Mouse (Mus musculus): ENCODE data around the gene D630003M21Rik. TPM values are rescaled to one million over a fixed set of nuclear protein-coding genes. Genes with fewer than 3 reads are reported as not detected.

D630003M21Rik gene
- total and polyA plus RNA-seq, 3 experiments: under 0.01 TPM; not detected in 2

GRCm38 (mm10) chr2:158210958-158211357, 18.1 kb downstream of the D630003M21Rik start:
- no peaks in the 10 kb centered on the region for H3K4me1 ChIP-seq (ENCODE audit: insufficient read depth, low read depth, low read length)
- no peaks in the 10 kb centered on the region for H3K9me3 ChIP-seq (replicated peaks)
- no peak overlapping the region for H3K4me3 ChIP-seq (ENCODE audit: low read depth, low read length)
- H3K27me3 ChIP-seq (ENCODE audit: insufficient read depth, low read length): peaks cover 28% of the 10 kb centered on the region
- no peaks in the 10 kb centered on the region for H3K36me3 ChIP-seq (replicated peaks)
- no peak for DNase-seq (ENCODE audit: low spot score)
- ATAC-seq (ENCODE audit: extremely low read depth, insufficient number of reproducible peaks, low FRiP score, poor library complexity, severe bottlenecking): no peak
- no peak for TF ChIP-seq TAL1 (conservative IDR thresholded peaks at IDR 0.05; ENCODE audit: low read depth, low read length)
- no peak for TF ChIP-seq GATA1 (IDR thresholded peaks at IDR 0.05; ENCODE audit: borderline replicate concordance, low read length)
- TF ChIP-seq GATA2 (IDR thresholded peaks at IDR 0.05; ENCODE audit: borderline replicate concordance, low read depth, low read length): no peak
- no peak for TF ChIP-seq CTCF (IDR thresholded peaks at IDR 0.05; ENCODE audit: low read depth, low read length)
- no peak for TF ChIP-seq POLR2AphosphoS5 (IDR thresholded peaks at IDR 0.05; ENCODE audit: insufficient replicate concordance, low read depth, low read length)

DNA sequence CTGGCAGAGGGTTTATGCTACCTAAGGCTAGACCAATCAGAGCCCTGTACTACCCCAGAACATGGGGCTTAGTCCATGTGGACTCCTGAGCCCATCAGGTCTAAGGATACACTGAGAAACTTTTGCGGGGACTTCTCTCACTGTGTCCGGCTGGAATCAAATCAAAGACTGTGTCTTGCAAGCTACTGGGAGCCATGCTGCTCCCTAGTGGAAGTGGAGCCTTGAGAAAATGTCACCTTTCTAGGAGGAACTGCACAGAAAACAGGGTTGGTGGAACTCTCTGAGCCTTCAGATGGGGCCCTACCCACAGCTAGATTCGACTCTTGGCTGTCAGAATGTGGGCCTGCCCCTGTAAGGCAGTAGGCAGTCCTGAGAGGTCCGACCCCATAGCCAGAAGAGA, 18.5 kb downstream of the D630003M21Rik start:
- no peak for DNase-seq (ENCODE audit: low spot score)
- Histone ChIP-seq H3K36me3 (replicated peaks) (no peaks in the 10 kb centered on the region), H3K9me3 (replicated peaks) (no peaks in the 10 kb centered on the region), H3K4me3 (ENCODE audit: low read depth, low read length) (no peak overlapping the region), H3K4me1 (ENCODE audit: insufficient read depth, low read depth, low read length) (no peaks in the 10 kb centered on the region), H3K27me3 (ENCODE audit: insufficient read depth, low read length) (peaks cover 28% of the 10 kb centered on the region)
- TF ChIP-seq CTCF (IDR thresholded peaks at IDR 0.05; ENCODE audit: low read depth, low read length) (peak; percentile 44; the same call in 1 of the 2 replicates), POLR2AphosphoS5 (IDR thresholded peaks at IDR 0.05; ENCODE audit: insufficient replicate concordance, low read depth, low read length) (no peak)
- ATAC-seq (ENCODE audit: extremely low read depth, insufficient number of reproducible peaks, low FRiP score, poor library complexity, severe bottlenecking): no peak

DNA sequence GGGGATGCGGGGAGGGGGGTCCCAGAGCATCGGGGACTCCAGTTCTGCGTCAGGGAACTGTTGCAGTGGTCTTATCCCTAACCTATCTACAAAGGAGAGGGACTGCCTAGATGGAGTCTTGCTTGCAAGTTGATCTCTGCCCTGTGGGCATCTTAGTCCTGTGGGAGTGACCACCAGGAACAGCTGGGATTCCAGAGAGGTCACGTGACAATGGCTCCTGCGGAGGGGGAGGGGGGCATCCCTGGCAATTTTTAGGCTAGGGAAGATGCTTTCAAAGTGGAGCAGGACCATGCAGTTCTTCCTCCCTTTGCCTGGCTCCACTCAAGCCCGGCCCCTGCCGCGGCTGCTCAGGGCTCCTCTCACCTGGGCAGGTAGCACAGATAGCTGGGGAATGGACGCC, 19.2 kb downstream of the D630003M21Rik start:
- ATAC-seq (ENCODE audit: extremely low read depth, insufficient number of reproducible peaks, low FRiP score, poor library complexity, severe bottlenecking): no peak
- no peak for TF ChIP-seq POLR2AphosphoS5 (IDR thresholded peaks at IDR 0.05; ENCODE audit: insufficient replicate concordance, low read depth, low read length)
- no peaks in the 10 kb centered on the region for H3K36me3 ChIP-seq (replicated peaks)
- peaks cover 28% of the 10 kb centered on the region for H3K27me3 ChIP-seq (ENCODE audit: insufficient read depth, low read length)
- H3K4me3 ChIP-seq (ENCODE audit: low read depth, low read length): no peak overlapping the region
- no peak for DNase-seq (ENCODE audit: low spot score)
- H3K4me1 ChIP-seq (ENCODE audit: insufficient read depth, low read depth, low read length): no peaks in the 10 kb centered on the region
- H3K9me3 ChIP-seq (replicated peaks): no peaks in the 10 kb centered on the region

GRCm38 (mm10) chr2:158207848-158208247, 21.2 kb downstream of the D630003M21Rik start:
- Histone ChIP-seq H3K9me3 (replicated peaks) (no peaks in the 10 kb centered on the region), H3K36me3 (replicated peaks) (no peaks in the 10 kb centered on the region), H3K4me1 (ENCODE audit: insufficient read depth, low read depth, low read length) (no peaks in the 10 kb centered on the region), H3K27me3 (ENCODE audit: insufficient read depth, low read length) (peaks cover 18% of the 10 kb centered on the region), H3K4me3 (ENCODE audit: low read depth, low read length) (no peak overlapping the region)
- TF ChIP-seq CTCF (IDR thresholded peaks at IDR 0.05; ENCODE audit: low read depth, low read length) (peak; percentile 57), GATA2 (IDR thresholded peaks at IDR 0.05; ENCODE audit: borderline replicate concordance, low read depth, low read length) (no peak), GATA1 (IDR thresholded peaks at IDR 0.05; ENCODE audit: borderline replicate concordance, low read length) (no peak)
- no peak for DNase-seq (ENCODE audit: low spot score)
- ATAC-seq (ENCODE audit: extremely low read depth, insufficient number of reproducible peaks, low FRiP score, poor library complexity, severe bottlenecking): no peak

DNA sequence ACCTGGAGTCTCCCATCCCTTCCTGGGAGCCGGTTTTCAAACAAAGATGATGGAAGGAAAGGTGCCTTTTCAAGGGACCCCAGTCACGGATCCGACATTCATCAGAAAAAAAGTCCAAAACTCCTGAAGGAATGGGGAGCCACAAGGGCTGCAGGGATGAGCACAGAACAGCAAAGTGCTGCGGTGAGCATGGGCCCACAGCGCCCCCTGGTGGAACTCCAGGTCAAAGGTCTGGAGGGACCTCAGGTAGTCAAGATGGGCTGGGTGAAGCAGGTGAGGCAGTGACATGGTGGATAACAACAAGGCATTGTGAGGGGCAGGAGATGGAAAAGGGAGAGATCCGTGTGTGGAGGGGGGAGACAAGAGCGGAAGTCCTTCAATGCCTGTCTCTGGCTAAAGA, 24.9 kb downstream of the D630003M21Rik start:
- H3K4me3 ChIP-seq (ENCODE audit: low read depth, low read length): no peak overlapping the region
- no peak; the same call in 1 of the 2 replicates for ATAC-seq (ENCODE audit: extremely low read depth, insufficient number of reproducible peaks, low FRiP score, poor library complexity, severe bottlenecking)
- TF ChIP-seq GATA2 (IDR thresholded peaks at IDR 0.05; ENCODE audit: borderline replicate concordance, low read depth, low read length) (no peak), CTCF (IDR thresholded peaks at IDR 0.05; ENCODE audit: low read depth, low read length) (peak; percentile 94)
- H3K27me3 ChIP-seq (ENCODE audit: insufficient read depth, low read length): peaks cover 18% of the 10 kb centered on the region
- H3K36me3 ChIP-seq (replicated peaks): no peaks in the 10 kb centered on the region
- no peaks in the 10 kb centered on the region for H3K9me3 ChIP-seq (replicated peaks)
- DNase-seq (ENCODE audit: low spot score): peak; percentile 56
- no peaks in the 10 kb centered on the region for H3K4me1 ChIP-seq (ENCODE audit: insufficient read depth, low read depth, low read length)

DNA sequence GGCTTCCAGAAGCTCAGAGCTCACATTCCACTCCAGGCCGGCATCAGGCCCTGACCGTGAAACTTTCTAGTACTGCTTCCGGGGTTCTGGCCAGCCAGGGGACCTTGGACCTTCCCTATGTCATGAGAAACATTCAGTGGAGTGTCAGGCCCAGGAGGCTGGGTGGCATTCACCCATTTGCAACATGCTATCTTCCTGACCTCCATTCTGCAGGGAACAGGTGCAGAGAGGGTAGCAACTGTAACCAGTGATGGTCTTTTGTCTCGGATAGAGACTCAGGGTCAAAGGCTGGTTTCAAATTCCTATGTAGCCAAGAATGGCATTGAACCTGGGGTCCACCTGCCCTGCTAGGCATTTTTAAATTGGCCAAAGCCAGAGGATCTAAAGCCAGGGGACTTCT, 25.3 kb downstream of the D630003M21Rik start:
- TF ChIP-seq POLR2AphosphoS5 (IDR thresholded peaks at IDR 0.05; ENCODE audit: insufficient replicate concordance, low read depth, low read length) (no peak), GATA1 (IDR thresholded peaks at IDR 0.05; ENCODE audit: borderline replicate concordance, low read length) (no peak), TAL1 (conservative IDR thresholded peaks at IDR 0.05; ENCODE audit: low read depth, low read length) (no peak), GATA2 (IDR thresholded peaks at IDR 0.05; ENCODE audit: borderline replicate concordance, low read depth, low read length) (no peak), CTCF (IDR thresholded peaks at IDR 0.05; ENCODE audit: low read depth, low read length) (no peak)
- H3K27me3 ChIP-seq (ENCODE audit: insufficient read depth, low read length): peaks cover 18% of the 10 kb centered on the region
- no peak overlapping the region for H3K4me3 ChIP-seq (ENCODE audit: low read depth, low read length)
- DNase-seq (ENCODE audit: low spot score): no peak
- ATAC-seq (ENCODE audit: extremely low read depth, insufficient number of reproducible peaks, low FRiP score, poor library complexity, severe bottlenecking): no peak
- H3K9me3 ChIP-seq (replicated peaks): no peaks in the 10 kb centered on the region
- H3K4me1 ChIP-seq (ENCODE audit: insufficient read depth, low read depth, low read length): no peaks in the 10 kb centered on the region
- H3K36me3 ChIP-seq (replicated peaks): no peaks in the 10 kb centered on the region

DNA sequence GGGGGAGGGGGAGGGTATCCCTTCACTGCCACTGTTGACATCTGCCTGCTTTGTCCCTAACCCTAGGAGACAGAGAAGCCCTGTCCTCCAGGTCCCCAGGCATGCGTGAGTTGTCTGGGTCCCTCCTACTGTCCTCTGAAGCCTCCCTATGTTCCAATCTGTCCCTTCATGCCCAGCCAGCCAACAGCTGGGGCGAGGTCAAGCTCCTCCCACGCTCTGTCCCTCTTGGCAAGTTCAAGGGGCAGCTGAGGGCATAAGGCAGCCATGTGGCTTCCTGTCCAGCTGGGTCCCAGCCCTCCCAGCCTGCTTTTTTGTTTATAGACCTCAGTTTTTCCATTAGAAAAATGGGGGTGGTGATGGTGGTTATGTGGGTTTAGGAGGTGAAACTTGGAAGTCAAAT, 29.7 kb downstream of the D630003M21Rik start:
- Histone ChIP-seq H3K27me3 (ENCODE audit: insufficient read depth, low read length) (peaks cover 16% of the 10 kb centered on the region), H3K36me3 (replicated peaks) (no peaks in the 10 kb centered on the region), H3K4me1 (ENCODE audit: insufficient read depth, low read depth, low read length) (no peaks in the 10 kb centered on the region), H3K4me3 (ENCODE audit: low read depth, low read length) (no peak overlapping the region), H3K9me3 (replicated peaks) (no peaks in the 10 kb centered on the region)
- ATAC-seq (ENCODE audit: extremely low read depth, insufficient number of reproducible peaks, low FRiP score, poor library complexity, severe bottlenecking): no peak
- TF ChIP-seq GATA1 (IDR thresholded peaks at IDR 0.05; ENCODE audit: borderline replicate concordance, low read length) (no peak), POLR2AphosphoS5 (IDR thresholded peaks at IDR 0.05; ENCODE audit: insufficient replicate concordance, low read depth, low read length) (no peak), GATA2 (IDR thresholded peaks at IDR 0.05; ENCODE audit: borderline replicate concordance, low read depth, low read length) (no peak)
- no peak for DNase-seq (ENCODE audit: low spot score)

Data from G1E (cell line).